Mouse (Mus musculus): ENCODE data around the gene Clec2l.

DNA sequence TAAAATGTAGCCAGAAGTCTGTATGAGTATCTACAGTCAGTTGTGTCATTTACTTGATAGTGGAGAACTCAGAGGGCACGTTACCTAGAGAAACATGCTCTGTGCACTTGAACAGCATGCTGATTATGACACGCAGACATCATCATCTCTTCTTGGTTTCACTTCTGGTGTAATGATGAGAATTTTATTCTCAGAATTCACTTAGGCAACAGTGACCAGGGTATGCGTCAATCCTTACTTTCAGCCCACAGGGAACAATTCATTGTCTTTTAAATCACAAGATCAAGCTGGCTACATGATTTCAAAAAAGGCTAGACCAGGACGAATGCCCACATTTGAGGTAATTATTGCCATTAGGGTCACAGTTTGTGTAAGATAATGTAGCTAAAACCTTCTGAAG, 27.7 kb downstream of the Clec2l start:
- TF ChIP-seq CTCF (IDR thresholded peaks at IDR 0.05) (no peak), POLR2A (IDR thresholded peaks at IDR 0.05; ENCODE audit: insufficient read depth, low read depth, low read length) (no peak)
